Mouse (Mus musculus) midbrain, embryonic 12.5 days (tissue): ENCODE data around the gene Stat5a. TPM values are rescaled to one million over a fixed set of nuclear protein-coding genes. Genes with fewer than 3 reads are reported as not detected.

Source experiments
- ATAC-seq: fragments of 200-750 bp; cut with Nextera tagmentation; 2 replicates; pipeline ENCODE4 v1.8.0; 2017; ENCODE audit warnings: low read depth, moderate TSS enrichment, moderate library complexity; ENCODE audit not compliant: low FRiP score
- H3K27ac ChIP-seq: fragments of 300-500 bp; sonication (generic); replicated peaks from 2 replicates; pipeline ENCODE4 v1.5.1; 2016; ENCODE audit warnings: mild to moderate bottlenecking
- H3K27me3 ChIP-seq: fragments of 300-500 bp; sonication (generic); 2 replicates; pipeline ENCODE4 v1.6.1; 2016; ENCODE audit warnings: mild to moderate bottlenecking
- H3K36me3 ChIP-seq: fragments of 300-500 bp; sonication (generic); 2 replicates; pipeline ENCODE4 v1.6.1; 2016
- H3K4me1 ChIP-seq: fragments of 300-500 bp; sonication (generic); 2 replicates; pipeline ENCODE4 v1.6.1; 2016
- H3K4me2 ChIP-seq: fragments of 300-500 bp; sonication (generic); replicated peaks from 2 replicates; pipeline ENCODE4 v1.6.1; 2016; ENCODE audit warnings: mild to moderate bottlenecking, moderate library complexity
- H3K4me3 ChIP-seq: fragments of 300-500 bp; sonication (generic); 2 replicates; pipeline ENCODE4 v1.5.1; 2016; ENCODE audit warnings: mild to moderate bottlenecking
- H3K9ac ChIP-seq: fragments of 300-500 bp; sonication (generic); replicated peaks from 2 replicates; pipeline ENCODE4 v1.6.1; 2016; ENCODE audit warnings: mild to moderate bottlenecking, moderate library complexity
- H3K9me3 ChIP-seq: fragments of 300-500 bp; sonication (generic); 2 replicates; pipeline ENCODE4 v1.6.1; 2016; ENCODE audit warnings: mild to moderate bottlenecking
- WGBS: fragments of 180-500 bp; shearing (Covaris S2); methylation state at CpG from one replicate; pipeline ENCODE4 v1.1.7; 2016; 5-methylcytosine and 5-hydroxymethylcytosine counted together
- polyA plus RNA-seq: library from polyadenylated mRNA; unstranded; fragments of >200 nt; fragmentation: Nextera tagmentation; extraction: Ambion mirVana; gene quantifications from 2 replicates; pipeline ENCODE4 v1.2.1, GENCODE M21; 2016

Gene Stat5a
- polyA plus RNA-seq, 1 experiment from 2014 or later: 1.8 TPM

DNA sequence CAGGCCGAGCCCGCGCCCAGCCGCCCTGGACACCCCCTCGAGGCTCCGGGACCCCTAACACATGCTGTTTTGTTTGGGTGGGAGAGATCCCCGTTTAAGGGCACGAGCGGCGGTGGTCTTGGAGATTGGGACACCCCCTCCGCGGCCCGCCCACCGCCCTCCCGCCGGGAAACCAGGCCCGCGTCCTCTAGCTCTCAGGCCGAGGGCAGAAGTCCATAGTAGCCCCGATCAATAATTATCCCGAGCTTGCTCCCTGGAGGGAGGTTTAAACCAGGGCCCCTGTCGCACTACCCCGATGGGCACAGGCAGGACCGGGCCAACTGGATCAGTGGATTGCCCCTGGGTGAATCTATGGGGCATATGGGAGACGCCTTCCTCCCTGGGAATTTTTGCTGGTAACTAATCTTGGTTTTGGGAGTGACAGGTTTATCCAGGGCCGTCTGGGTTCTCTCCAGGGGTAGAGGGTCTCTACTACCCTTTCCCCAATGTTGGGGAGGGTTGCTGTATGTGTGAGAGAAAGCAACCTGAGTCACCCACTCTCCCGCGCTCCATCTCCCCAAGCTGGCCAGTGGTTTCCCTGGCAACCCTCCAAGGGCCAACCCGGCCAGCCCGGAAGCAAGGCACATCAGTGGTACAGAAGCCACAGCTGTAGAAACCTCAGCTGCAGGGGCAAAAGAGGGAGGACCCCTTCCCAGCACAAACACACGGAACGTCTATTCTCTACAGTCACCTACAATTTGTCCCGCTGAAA is 8.2 kb upstream of the Stat5a start:
- 1% methylated on average over 33 of the region's 33 CpGs for WGBS
- Histone ChIP-seq H3K27me3 (peaks cover 29% of the 10 kb centered on the region), H3K4me2 (peak overlapping the region; percentile 88), H3K4me3 (peak overlapping the region; percentile 93), H3K36me3 (no peaks in the 10 kb centered on the region), H3K9me3 (no peaks in the 10 kb centered on the region), H3K27ac (peak overlapping the region; percentile 79), H3K4me1 (peaks cover 19% of the 10 kb centered on the region), H3K9ac (peak overlapping the region; percentile 95)
- ATAC-seq: peak; percentile 59

DNA sequence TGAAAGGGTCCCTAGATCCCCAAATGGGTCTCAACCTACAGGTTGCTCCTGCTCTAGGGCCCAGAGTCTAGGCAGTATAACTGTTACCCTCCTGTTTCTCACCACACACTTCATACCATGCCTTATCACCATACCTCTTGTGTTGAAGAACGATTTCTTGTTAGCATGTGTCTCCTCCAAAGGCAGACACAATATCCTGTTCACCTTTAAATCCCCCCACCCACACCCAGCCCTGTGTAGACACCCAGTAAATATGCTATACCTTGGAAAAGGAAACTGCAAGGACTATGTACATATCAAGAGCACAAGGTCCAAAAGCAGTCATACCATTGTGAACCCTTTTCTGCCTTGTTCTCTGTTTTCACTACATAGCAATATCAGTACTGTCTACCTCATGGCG is 7.1 kb upstream of the Stat5a start:
- Histone ChIP-seq H3K36me3 (no peaks in the 10 kb centered on the region), H3K9ac (no peak overlapping the region), H3K4me1 (peaks cover 19% of the 10 kb centered on the region), H3K4me2 (no peak overlapping the region), H3K27me3 (peaks cover 39% of the 10 kb centered on the region), H3K9me3 (no peaks in the 10 kb centered on the region), H3K27ac (no peak overlapping the region), H3K4me3 (no peak overlapping the region)
- 97% methylated on average over 2 of the region's 2 CpGs for WGBS
- no peak for ATAC-seq

DNA sequence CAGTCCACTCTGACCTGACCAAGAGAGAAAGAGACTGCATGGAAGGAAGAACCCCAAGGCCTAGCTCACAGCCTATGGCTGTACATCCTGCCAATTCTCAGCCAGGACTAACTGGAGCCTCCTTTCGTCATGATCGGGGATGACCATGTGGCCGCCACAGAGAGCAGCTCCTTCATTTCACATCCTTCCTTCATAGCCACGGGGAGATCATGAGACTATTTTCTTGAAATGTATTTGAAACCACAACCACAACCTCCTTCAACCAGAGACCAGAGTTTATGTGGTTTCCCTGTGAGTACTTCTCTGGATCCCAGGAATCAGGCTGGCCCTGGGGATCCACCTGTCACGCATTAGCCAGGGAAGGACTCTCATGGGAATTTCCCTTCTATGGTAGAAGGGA is 6.1 kb upstream of the Stat5a start:
- Histone ChIP-seq H3K9ac (no peak overlapping the region), H3K27ac (no peak overlapping the region), H3K9me3 (no peaks in the 10 kb centered on the region), H3K4me2 (no peak overlapping the region), H3K4me3 (no peak overlapping the region), H3K4me1 (peaks cover 19% of the 10 kb centered on the region), H3K36me3 (no peaks in the 10 kb centered on the region), H3K27me3 (peaks cover 46% of the 10 kb centered on the region)
- WGBS: 85% methylated on average over 5 of the region's 5 CpGs
- no peak for ATAC-seq

DNA sequence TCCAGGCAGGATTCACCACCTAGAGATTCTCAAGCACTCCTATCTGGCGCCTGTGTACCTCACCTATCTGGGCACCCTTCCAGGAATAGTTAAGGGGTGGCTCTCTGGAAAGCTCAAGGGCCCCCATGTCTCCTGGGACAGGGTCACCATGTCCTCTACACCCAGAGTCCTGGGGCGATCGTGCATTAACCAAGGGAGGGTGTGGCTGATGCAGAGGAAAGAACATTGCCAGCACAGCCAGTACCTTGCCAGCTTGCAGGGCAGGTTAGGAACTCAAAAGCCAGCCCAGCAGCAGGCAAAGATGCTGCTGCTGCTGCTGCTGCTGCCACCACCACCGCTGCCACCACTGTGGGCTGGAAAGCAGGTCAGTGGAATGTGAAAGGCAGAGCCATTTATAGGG is 4.9 kb upstream of the Stat5a start:
- Histone ChIP-seq H3K9ac (no peak overlapping the region), H3K27me3 (peaks cover 54% of the 10 kb centered on the region), H3K4me1 (peaks cover 15% of the 10 kb centered on the region), H3K4me2 (no peak overlapping the region), H3K36me3 (no peaks in the 10 kb centered on the region), H3K27ac (no peak overlapping the region), H3K4me3 (no peak overlapping the region), H3K9me3 (no peaks in the 10 kb centered on the region)
- ATAC-seq: no peak
- 59% methylated on average over 4 of the region's 4 CpGs for WGBS

DNA sequence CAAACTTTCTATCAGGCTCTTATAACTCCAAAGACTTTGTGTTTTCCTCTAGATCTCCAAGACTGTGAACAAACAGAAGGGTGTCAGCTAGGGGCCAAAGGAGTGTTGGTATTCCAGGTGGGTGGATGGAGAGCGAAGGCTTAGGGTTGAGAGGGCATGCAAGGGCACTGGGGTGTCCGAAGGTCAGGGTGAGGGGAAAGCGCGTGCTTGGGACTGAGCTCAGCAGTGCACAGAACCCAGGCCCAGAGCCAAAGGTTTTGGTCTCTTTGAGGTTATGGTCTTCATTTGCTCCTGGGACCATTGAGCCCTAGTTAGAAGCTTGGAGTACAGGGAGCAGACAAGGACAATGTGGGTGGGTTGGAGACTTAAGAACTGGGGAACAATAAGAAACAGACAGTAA is 4.0 kb upstream of the Stat5a start:
- no peaks in the 10 kb centered on the region for H3K36me3 ChIP-seq
- H3K27me3 ChIP-seq: peaks cover 62% of the 10 kb centered on the region
- no peak overlapping the region for H3K4me2 ChIP-seq
- 90% methylated on average over 4 of the region's 4 CpGs for WGBS
- no peak overlapping the region for H3K4me3 ChIP-seq
- no peak overlapping the region for H3K27ac ChIP-seq
- H3K4me1 ChIP-seq: peaks cover 12% of the 10 kb centered on the region
- ATAC-seq: no peak
- H3K9me3 ChIP-seq: no peaks in the 10 kb centered on the region
- H3K9ac ChIP-seq: no peak overlapping the region

- H3K27me3 ChIP-seq: peaks cover 81% of the 10 kb centered on the region
- WGBS: 76% methylated on average over 6 of the region's 6 CpGs
Measured at GRCm38 (mm10) chr11:100857960-100858359, 1.2 kb upstream of the Stat5a start.

GRCm38 (mm10) chr11:100859579-100860075 is 476 bp downstream of the Stat5a start:
- 52% methylated on average over 6 of the region's 6 CpGs for WGBS
- Histone ChIP-seq H3K36me3 (no peaks in the 10 kb centered on the region), H3K27ac (no peak overlapping the region), H3K9ac (peak overlapping the region; percentile 37; the same call in 1 of the 2 replicates), H3K4me2 (peak overlapping the region; percentile 57), H3K4me1 (peaks cover 6% of the 10 kb centered on the region; the same call in 1 of the 2 replicates), H3K4me3 (peak overlapping the region; percentile 44), H3K27me3 (peaks cover 79% of the 10 kb centered on the region), H3K9me3 (no peaks in the 10 kb centered on the region)
- no peak for ATAC-seq

More at GRCm38 (mm10) chr11:100857960-100858359, 1.2 kb upstream of the Stat5a start:
- peaks cover 6% of the 10 kb centered on the region; the same call in 1 of the 2 replicates for H3K4me1 ChIP-seq
- H3K4me2 ChIP-seq: no peak overlapping the region
- no peaks in the 10 kb centered on the region for H3K36me3 ChIP-seq
- H3K4me3 ChIP-seq: no peak overlapping the region
- H3K9ac ChIP-seq: no peak overlapping the region
- H3K9me3 ChIP-seq: no peaks in the 10 kb centered on the region
- H3K27ac ChIP-seq: no peak overlapping the region
- ATAC-seq: no peak

DNA sequence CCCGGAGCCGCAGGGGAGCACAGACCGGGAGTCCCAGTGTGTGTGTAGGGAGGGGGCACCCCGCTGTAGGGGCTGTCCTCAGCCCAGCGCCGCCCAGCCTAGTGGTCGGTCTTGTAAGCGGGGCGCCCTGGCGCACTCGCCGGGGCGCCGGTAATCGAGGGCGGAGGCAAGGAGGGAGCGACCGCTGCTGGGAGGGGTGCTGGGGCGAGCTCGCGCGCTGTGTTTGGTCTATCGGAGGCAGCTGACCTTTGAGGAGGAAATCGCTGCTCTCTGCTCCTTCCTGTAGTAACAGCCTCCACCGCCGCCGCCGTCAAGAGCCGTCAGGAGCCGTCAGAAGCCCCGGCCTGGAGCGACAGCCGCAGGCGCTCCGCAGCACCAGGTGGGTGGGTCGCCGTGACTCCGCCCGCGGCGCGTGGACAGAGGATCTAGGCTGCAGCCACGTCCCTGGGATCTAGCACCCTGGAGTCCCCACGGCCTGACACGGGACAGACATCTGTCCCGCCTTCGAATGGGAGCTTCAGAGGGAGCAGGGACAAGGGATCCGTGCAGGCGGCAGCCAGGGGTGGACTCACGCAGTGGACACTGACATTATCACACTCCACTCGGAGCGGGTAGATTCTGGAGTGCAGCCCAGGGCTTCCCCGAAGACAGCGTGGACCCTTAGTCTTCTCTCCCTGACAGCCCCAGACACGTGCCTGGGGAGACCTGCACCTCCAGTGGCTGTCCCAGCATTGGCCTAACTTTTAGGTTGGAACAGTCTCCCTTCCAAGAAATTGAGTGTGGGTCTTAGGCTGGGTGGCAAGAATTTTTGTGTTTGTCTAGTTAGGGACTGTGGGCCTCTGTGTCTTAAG is 1.3 kb downstream of the Stat5a start:
- peak; percentile 60; the same call in 1 of the 2 replicates for ATAC-seq
- WGBS: 4% methylated on average over 48 of the region's 55 CpGs

GRCm38 (mm10) chr11:100861335-100861734 is 2.2 kb downstream of the Stat5a start:
- peaks cover 6% of the 10 kb centered on the region; the same call in 1 of the 2 replicates for H3K4me1 ChIP-seq
- no peak overlapping the region for H3K4me3 ChIP-seq
- no peak overlapping the region for H3K4me2 ChIP-seq
- no peak overlapping the region for H3K27ac ChIP-seq
- H3K9me3 ChIP-seq: no peaks in the 10 kb centered on the region
- no peaks in the 10 kb centered on the region for H3K36me3 ChIP-seq
- WGBS: 85% methylated on average over 7 of the region's 7 CpGs
- no peak overlapping the region for H3K9ac ChIP-seq
- H3K27me3 ChIP-seq: peaks cover 72% of the 10 kb centered on the region
- ATAC-seq: no peak

More for the DNA sequence above, 1.3 kb downstream of the Stat5a start:
- Histone ChIP-seq H3K27me3 (peaks cover 79% of the 10 kb centered on the region), H3K4me1 (peaks cover 6% of the 10 kb centered on the region; the same call in 1 of the 2 replicates), H3K9ac (peak overlapping the region; percentile 37), H3K4me2 (peak overlapping the region; percentile 57), H3K9me3 (no peaks in the 10 kb centered on the region), H3K4me3 (peak overlapping the region; percentile 44), H3K36me3 (no peaks in the 10 kb centered on the region), H3K27ac (no peak overlapping the region)

- ATAC-seq: no peak
- H3K27me3 ChIP-seq: peaks cover 67% of the 10 kb centered on the region
- WGBS: 38% methylated on average over 3 of the region's 3 CpGs
- no peak overlapping the region for H3K4me2 ChIP-seq
- no peak overlapping the region for H3K9ac ChIP-seq
- H3K9me3 ChIP-seq: no peaks in the 10 kb centered on the region
- no peaks in the 10 kb centered on the region for H3K36me3 ChIP-seq
- no peak overlapping the region for H3K27ac ChIP-seq
- peaks cover 6% of the 10 kb centered on the region; the same call in 1 of the 2 replicates for H3K4me1 ChIP-seq
- no peak overlapping the region for H3K4me3 ChIP-seq
Measured at GRCm38 (mm10) chr11:100861836-100862235, 2.7 kb downstream of the Stat5a start.

DNA sequence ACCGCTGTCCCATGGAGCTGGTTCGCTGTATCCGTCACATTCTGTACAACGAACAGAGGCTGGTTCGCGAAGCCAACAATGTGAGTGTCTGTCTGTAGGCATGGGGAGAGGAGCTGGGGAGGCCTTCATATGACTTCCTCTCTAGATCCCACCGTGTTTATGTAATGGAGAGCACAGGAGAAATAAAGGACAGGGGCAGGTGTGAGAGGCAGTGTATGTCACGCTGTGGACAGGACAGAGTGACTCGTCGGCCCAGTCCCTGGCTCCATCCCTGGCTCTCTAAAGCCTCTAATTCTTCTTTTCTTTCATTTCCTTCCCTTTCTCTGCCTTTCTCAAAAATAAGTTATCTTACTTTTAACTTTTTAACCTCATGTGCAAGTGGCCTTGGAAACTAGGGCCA is 4.0 kb downstream of the Stat5a start:
- Histone ChIP-seq H3K4me2 (no peak overlapping the region), H3K9ac (no peak overlapping the region), H3K27ac (no peak overlapping the region), H3K9me3 (no peaks in the 10 kb centered on the region), H3K4me1 (peaks cover 6% of the 10 kb centered on the region; the same call in 1 of the 2 replicates), H3K36me3 (no peaks in the 10 kb centered on the region), H3K27me3 (peaks cover 57% of the 10 kb centered on the region), H3K4me3 (no peak overlapping the region)
- WGBS: 93% methylated on average over 10 of the region's 10 CpGs
- ATAC-seq: no peak

DNA sequence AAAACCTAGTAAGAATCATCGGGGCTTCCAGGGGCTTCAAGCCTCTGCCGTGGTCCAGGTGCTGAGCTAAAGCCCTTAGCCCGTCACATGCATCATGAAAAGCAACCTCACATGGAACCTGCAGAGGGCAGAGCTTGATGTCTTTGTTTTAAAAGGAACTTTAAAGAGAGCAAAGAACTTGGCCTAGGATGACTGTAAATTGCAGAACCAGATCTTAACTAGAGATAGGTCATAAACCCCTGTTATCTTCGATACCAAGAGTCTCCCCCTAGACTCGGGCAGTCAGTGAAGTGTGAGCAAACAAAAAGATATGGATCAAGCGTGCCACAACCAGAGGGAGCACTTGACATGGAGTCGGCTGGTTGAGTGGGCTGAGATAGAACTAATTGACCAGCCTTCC is 6.5 kb downstream of the Stat5a start:
- no peaks in the 10 kb centered on the region for H3K36me3 ChIP-seq
- WGBS: 89% methylated on average over 7 of the region's 7 CpGs
- no peak overlapping the region for H3K4me3 ChIP-seq
- H3K9ac ChIP-seq: no peak overlapping the region
- no peaks in the 10 kb centered on the region for H3K9me3 ChIP-seq
- peaks cover 33% of the 10 kb centered on the region for H3K27me3 ChIP-seq
- no peaks in the 10 kb centered on the region for H3K4me1 ChIP-seq
- no peak for ATAC-seq
- H3K4me2 ChIP-seq: no peak overlapping the region
- no peak overlapping the region for H3K27ac ChIP-seq
